Mouse (Mus musculus): ENCODE measurements around the gene Cks1b.

The Cks1b gene

DNA sequence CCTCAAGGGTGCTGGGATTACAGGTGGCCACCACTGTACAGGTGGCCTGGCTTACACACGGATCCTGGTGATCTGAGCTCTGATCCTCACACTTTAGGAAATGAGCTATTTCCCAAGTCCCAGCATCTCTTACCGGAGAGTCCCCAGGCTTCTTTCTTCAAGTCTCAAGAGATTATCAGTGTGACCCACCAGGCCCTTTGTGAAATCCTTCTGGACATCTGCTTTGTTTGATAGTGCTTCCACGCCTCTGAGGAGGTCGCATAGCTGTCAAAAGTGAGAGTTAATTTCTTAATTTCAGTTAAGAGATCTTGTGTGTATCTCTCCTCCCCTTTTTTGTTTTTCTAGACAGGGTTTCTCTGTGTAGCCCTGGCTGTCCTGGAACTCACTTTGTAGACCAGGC is 7.7 kb upstream of the Cks1b start:
- no peak for DNase-seq (ENCODE audit: low spot score)

DNA sequence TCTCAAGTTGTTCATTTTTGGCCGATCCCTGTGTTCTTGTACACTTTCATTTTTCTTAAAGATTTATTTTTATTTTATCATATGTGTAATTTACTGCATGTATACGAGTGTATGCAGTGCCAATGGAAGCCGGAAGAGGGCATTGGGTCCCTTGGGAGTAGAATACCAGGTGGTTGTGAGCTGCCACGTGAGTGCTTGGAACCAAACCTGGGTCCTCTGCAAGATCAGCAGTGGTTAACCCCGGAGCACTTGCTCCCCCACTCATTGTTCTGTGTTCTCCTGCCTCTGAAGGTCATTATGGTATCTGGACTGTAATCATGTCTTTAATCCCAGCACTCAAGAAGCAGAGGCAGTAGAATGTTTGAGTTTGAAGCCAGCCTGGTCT is 7.0 kb upstream of the Cks1b start:
- DNase-seq (ENCODE audit: low spot score): no peak

DNA sequence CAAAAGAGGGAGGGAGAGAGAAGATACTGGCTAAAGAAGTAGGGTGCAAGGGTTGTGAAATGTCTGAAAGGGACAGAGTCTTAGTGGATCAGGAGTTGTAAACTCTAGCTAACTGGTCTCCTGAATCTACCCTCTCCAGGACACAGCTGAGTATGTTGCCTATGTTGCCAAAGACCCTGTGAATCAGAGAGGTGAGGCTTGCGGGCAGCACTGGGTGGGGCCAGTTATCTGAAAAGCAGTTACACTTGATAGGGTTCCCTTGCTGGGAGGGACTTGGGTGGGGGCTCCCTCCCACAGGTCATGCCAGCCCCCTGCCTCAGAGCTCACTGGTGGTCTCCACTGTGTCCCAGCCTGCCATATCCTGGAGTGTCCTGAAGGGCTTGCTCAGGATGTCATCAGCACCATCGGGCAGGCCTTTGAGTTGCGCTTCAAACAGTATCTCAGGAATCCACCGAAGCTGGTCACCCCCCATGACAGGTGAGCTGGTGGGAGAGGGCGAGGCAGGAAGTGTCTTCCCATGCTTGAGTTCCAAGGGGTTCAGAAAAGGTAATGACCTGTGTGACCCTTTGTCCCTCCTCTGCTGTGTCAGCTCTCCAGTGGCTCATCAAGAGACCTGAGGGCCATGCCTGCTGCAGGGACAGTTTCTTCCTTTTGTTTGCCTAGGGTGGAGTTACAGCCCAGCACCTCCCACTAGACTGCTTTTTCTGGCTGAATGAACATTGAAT is 6.4 kb upstream of the Cks1b start:
- no peak for DNase-seq (ENCODE audit: low spot score)

DNA sequence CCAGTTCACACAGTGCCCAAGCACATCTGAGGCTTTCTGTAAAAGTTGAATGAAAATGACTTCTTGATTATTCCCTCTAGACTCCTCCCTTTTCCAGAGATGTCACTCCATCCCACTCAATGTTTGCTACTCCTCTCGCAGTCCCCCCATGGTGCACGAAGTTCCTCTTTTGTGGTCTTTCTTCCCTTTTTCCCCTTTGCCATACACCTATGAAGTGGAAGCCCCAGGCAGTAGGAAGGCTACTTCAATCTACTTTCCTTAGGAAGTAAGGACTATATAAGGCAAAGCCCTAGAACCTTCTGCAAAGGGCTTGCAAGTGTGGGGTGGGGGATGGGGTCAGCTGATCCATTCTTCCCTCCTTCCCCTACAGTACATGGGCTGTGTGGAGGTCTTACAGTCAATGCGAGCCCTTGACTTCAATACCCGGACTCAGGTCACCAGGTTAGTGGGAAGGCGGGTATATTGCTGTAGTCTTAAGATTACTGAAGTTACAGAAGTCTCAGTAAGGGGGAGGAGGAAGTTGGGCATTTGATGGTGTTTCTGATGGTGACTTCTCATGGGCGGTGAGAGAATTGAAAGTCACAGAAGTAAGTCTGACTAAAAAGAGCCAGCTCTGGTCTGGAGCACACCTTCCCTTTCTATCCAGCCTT is 4.5 kb upstream of the Cks1b start:
- no peak for DNase-seq (ENCODE audit: low spot score)

DNA sequence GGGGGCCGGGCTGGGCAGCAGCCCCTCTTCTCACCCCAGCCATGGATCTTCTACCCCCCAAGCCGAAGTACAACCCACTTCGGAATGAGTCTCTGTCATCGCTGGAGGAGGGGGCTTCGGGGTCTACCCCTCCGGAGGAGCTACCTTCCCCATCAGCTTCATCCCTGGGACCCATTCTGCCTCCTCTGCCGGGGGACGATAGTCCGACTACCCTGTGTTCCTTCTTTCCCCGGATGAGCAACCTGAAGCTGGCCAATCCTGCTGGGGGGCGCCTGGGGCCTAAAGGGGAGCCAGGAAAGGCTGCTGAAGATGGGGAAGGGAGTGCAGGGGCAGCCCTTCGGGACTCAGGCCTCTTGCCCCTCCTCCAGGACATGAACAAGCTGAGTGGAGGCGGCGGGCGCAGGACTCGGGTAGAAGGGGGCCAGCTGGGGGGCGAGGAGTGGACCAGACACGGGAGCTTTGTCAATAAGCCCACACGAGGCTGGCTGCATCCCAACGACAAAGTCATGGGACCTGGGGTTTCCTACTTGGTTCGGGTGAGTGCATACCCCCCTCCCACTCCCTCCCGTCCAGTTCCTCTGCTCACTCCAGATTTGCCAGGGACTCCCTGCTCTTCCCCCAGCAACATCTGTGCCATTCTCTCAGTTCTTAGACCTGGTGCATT is 3.8 kb upstream of the Cks1b start:
- DNase-seq (ENCODE audit: low spot score): no peak

DNA sequence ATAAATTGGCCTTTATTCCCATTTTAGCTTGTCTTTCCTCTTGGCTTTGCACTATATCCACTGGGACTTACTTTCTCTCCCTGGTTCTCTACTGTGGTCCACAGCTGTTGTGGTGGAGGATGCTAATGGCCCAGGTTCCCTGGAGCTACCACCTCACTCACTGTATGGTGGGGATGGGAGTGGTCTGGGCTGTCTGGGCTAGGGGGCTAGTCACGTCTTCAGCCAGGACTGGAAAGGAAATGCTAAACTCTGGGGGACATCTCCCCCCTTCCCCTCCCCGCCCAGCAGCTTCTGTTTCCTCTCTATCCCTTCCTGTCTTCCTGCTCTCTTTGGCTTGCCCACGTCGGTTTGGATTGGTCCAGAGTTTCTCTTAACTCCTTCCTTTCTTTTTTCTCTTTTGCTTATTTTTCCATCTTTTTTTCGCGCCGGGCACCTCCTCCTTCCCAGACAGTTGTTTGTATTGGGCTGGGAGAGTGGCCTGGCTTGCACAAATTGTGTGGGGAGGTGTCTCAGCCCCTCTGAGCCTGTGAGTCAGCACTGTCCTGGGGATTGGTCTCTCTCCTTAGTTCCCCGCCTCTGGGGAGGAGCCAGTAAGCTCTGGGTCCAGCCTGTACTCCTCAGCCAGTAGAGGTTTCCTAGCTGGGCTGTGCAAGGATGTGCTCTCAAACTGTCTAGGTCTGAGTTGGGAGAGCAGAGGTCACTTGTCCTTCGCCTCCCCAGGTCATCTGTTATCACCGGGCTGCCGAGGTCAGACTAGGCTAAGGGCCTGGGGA is 3.0 kb upstream of the Cks1b start:
- DNase-seq (ENCODE audit: low spot score): peak; percentile 76

DNA sequence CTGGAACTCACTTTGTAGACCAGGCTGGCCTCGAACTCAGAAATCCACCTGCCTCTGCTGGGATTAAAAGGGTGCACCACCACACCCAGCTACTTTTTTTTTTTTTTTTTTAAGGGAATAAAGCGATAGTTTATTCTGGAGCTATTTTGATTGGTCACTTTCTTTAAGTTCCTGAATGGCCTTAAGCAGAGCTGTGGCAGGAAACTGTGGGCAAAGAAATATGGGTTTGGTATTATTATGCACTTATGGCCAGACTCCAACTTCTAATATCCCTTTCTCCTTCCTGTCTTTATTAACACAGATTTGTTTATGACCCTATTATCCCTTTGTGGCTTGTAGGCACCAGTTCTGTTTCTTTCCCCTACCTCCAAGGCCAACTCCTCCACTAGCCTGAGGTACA is 2.2 kb upstream of the Cks1b start:
- DNase-seq (ENCODE audit: low spot score): no peak

DNA sequence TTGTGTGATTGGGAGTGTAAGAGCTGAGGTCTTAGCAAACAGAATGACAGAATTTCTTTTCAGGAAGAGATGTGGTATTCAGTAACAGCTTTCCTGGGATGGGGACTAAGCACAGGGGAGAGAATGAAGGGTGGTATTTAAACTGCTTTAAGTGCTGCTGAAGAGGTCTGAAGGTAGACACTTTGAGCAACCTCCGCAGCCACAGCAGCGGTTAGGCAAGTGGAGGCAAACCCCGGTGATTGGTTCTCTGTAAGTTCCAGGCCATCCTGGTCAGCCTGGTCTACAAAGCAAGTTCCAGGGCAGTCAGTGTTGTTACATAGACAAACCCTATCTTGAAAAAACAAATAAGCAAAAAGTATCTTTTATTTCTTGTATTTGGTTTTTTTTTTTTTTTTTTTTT is 1.8 kb upstream of the Cks1b start:
- no peak for DNase-seq (ENCODE audit: low spot score)

DNA sequence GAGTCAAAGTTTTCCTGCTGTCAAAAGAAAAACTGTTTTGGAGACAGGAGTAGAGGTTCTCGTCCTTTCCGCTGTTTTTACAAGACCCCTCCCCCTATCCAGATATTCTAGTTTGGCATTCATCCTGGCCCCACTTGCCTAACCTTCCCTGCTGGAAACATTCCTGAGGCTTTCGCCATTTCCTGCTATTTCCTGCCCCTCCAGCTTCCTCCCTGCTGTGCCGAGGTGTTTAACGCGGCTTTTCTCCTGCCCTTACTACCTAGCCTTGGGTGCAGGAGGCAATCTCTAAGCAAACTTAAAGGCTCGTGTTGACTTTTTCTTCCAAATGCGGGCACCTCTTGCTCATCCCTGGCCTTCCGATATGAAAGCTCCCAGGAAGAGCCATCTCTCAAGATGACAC is 1.4 kb upstream of the Cks1b start:
- no peak for DNase-seq (ENCODE audit: low spot score)

DNA sequence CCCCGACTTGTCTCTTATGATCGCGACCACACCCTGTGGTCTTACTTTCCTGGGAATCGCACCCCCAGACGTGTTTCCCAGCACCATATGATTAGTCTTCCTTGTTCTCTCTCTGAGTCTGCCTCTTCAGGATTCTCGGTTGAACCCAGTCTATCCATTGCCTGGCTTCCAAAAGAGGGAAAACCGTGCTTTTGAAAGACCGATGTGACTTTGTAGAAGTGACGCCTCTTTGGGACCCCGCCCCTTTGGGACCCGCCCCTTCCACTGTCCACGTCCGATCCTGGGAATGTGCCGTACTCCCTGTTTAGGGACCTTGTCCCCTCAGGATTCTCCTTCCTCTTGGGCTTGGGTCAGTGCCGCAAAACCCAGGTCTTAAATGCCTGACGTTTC is 673 bp upstream of the Cks1b start:
- no peak for DNase-seq (ENCODE audit: low spot score)

DNA sequence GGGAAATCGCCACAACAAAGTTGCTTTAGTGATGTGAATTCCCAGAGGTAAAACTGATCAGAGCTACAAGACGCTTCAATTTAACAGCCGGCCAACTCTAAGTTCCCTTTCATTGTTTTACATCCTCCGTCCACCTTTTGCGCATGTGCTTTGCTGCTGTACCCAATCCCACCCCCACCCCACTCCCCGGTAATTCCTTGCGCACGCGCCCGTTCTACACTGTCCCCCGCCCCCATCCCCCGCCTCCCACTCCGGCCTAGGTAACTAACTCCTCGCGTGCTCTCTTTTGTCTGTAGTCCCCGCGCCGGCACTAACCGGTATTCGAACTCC is 378 bp downstream of the Cks1b start:
- DNase-seq (ENCODE audit: low spot score): no peak

DNA sequence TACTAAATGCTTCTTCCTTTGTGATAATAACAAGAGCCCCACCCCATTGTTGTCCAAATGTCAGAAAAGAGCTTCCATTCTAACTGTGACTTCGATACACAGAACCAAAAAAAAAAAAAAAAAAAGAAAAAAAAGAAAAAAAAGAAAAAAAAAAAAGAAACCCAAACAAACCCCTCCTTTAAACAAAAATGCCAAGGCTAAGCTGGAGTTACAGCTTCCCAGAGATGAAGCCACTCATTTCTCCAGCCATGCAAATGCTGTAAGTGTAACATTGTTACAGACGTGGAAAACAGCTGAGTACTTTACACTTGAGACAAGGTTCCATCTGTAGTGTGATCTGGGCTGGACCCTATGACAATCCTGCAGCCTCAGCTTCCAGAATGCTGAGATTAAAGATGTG is 1.1 kb downstream of the Cks1b start:
- no peak for DNase-seq (ENCODE audit: low spot score)

DNA sequence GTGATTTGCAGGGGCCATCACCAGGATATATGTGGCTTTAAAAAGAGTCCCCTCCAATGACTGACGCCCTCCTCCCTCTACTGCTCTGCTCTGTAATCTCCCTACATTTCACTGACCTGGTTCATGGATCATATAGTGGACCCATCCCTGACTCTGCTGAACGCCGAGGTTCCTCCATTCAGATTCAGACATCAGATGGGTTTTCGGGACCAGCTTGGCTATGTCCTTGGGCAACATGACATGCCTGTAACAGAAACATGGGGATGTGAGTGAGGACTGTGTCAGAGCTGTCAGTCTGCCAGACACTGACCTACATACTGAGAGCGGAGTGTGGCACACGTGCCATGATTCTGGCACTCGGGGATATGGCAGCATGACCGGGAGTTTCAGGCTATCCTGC is 2.0 kb downstream of the Cks1b start:
- no peak for DNase-seq (ENCODE audit: low spot score)

DNA sequence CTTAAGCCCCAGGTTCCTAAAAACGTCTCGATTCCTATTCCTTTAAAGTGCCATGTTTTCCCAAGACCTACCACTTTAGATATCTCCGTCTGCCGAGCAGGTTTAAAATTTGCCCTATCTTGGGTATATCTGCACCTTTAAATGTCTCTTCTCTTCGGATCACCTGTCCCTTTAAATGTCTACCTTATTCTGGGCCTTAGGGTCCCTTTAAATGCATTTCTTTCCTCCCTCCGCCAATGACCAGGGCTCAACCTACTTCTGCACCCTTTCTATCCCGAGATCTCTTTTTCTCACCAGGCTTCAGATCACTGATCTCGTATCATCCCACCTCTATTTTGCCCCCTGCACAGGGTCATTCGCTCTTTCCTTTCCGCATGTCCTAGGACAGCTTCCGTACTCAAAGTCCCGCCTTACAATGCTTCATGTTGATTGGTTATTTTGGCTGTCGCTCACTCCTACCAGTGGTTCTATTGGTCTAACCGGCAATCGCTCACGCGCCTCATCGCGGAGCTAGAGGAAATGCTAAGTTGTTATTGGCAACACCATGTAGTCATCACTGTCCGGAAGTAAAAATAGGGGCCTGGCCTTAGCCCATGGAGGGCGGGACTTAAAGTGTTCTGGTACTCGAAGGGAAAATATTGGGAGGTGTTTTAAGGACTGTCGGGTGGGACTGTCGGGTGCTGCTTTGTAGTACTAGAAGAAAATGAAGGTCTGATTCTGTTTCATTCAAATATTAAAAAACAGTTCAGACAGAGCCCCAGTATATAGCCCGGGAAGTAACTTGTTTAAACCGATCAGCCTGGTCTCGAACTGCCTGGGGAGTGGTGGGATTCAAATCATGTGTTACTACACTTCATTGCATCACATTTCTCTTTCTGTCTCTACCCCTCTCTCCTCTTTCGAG is 6.4 kb downstream of the Cks1b start, which contains the start of gene Flad1:
Gene Flad1, minus strand, starts transcription at position 381 of the 904 bp plus-strand sequence.
- peak; percentile 100 for DNase-seq (ENCODE audit: low spot score)

DNA sequence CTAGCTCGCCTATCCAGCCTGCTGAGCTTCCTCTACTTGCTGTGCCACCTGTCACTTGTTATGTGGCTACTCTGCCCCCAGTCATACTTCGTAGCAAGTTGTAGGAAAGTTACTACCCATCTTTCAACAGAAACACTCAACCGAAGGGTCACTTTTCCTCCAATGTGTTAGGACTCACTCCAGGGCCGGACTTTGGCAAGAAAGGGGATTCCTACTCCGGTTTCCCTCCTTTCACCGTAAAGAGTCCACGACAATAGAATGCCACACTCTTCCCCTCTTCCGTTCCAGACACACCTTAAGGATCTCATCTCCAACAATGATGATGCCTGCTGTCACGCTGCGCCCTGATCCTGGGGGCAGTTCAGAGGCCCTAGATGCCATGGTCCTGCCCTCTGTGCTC is 7.3 kb downstream of the Cks1b start:
- DNase-seq (ENCODE audit: low spot score): no peak

DNA sequence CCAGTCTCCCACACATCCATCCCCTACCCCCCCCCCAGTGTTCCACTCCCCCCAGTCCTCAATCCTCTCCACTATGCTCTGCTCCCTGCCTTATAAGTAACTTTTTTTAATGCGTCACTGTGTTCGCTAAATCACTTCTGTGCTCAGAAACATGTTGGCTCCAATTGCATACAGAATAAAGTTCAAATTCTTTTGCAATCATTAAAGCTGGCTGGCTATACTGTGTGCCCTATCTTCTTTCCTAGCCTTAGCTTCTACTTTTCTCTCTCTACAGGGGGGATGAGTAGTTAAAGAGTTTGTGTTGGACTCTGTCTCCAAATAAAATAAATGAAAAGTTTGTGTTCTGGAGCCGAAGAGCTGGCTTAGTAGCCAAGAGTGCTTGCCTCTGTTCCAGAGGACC is 8.5 kb downstream of the Cks1b start:
- DNase-seq (ENCODE audit: low spot score): no peak

DNA sequence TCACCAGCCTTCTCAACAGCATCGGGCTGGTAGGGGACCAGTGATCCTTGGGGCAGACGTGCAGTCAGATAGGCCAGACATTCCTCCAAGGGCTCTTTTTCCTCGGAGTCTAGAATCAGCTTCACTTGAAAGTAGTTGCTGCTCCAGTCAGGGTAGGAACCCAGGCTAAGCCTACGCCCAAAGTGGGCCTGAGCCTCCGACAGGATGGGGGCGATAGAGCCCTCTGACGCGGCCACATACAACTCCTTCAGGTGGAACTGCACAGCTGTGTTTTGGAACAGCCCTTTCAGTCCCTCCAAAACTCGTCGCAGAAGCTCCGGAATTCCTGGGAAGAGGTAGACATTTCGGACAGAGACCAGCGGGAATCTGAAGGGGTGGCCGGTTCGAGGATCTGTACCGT is 9.7 kb downstream of the Cks1b start:
- DNase-seq (ENCODE audit: low spot score): no peak

DNA sequence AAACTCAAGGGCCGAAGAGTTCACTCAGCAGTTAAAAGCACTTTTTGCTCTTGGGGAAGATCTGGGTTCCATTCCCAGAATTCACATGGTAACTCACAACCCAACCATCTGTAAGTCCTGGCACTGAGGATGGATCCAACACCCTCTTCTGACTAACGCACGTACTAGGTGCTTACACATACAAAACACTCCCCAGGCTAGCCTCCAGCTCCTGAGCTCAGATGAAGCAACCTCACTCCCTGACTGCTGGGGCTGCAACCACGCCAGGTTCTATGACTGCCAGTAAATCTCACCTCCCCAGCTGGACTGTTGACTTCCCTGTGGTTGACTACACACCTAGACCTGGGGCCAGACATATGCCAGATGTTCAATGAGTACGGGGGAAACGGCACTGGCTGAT is 11.3 kb downstream of the Cks1b start:
- DNase-seq (ENCODE audit: low spot score): no peak

DNA sequence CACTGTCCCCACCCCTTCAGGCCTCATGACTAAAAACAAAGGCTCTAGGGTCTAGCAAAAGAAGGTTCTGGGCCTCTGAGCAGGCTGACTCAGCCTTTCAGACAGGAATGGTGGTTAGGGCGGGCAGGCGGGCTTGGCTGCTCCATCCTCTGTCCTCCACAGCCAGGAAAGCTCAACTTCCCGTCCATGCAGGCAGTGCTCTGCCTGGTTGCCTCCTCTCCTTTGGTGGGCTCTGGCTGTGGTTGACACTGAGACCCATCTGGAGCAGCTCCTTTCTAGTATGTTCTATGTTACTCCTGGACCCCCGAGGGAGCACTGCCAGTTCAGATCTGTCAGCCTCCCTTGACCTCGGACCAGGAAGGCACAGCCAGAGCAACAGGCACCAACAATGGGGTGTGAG is 15.5 kb downstream of the Cks1b start, which contains the start of gene Lenep:
Gene Lenep, minus strand, starts transcription at position 101 of the 400 bp plus-strand sequence.
- DNase-seq (ENCODE audit: low spot score): no peak

DNA sequence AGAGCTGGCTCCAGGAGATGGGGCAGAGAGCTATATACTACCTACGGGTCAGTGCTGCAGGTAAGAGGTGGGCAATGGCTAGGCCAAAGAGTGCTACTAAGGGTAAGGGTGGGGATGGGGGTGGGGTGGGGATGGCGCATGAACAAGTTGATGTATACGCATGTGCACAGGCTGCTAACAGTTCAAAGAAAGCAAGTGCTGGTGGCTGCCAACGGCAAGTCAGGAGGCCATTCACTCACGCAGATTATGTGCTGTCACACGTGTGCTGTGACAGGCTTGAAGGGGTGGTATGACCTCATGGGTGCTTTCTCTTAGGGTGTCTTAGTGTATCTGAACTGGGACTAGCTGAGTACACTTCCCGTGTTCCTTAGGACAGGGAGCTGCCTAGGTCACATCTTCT is 16.9 kb downstream of the Cks1b start:
- DNase-seq (ENCODE audit: low spot score): no peak

DNA sequence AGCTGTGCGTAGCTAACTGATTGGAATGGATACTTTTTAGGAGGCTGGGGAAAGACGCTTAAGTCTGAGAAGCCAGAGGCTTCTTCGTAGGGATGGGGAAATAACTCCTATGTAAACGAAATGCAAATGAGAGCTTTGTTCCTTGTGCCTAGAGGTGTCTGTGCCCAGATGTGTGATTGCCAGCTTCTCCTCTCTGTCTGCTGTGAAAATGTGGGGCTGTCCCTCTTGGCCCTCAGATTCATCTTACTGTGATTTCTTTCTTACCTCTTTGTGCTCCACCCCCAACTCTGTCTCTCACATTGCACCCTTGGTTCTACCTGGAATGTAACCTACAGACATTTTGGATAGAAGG is 21.6 kb downstream of the Cks1b start:
- DNase-seq (ENCODE audit: low spot score): no peak
